Mouse (Mus musculus) brain, embryonic 18.5 days (tissue): ENCODE measurements at regions not wholly inside any gene's neighbourhood (a gene's known extent, or its start where the extent isn't known, plus 50 kb on each side); places are given as distances from the start of the nearest gene placed in this dataset.
A peak's percentile ranks its signal among the peaks of the same experiment; 100 is the strongest.
"Not testable (repeated sequence)": the region's sequence is repeated elsewhere in the genome, so short reads cannot be mapped to it uniquely, and the experiment has no call there.

Experiments used
- DNase-seq: peaks from one replicate; pipeline ENCODE4 v3.0.0-alpha.2; 2012; ENCODE audit warnings: low read depth, low spot score

DNA sequence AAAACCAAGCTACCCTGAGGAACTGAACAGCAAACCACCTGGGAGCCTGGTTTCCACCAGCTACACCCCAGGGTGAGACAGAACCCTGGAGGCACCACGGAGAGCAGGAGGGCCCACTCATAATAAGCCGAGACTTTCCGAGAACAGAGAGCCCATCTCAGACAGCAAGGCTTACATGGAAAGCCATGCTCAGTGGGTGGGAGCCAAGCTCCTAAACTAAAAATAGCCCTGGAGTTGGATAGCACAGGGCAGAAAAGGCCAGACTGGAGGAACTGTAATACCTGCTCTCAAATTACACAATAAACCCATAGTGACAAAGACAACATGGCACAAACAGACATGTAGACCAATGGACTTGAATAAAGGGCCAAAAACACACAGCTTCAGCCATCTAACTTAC lies 69.9 kb downstream of the Fbxo4 start:
- DNase-seq, result no peak

DNA sequence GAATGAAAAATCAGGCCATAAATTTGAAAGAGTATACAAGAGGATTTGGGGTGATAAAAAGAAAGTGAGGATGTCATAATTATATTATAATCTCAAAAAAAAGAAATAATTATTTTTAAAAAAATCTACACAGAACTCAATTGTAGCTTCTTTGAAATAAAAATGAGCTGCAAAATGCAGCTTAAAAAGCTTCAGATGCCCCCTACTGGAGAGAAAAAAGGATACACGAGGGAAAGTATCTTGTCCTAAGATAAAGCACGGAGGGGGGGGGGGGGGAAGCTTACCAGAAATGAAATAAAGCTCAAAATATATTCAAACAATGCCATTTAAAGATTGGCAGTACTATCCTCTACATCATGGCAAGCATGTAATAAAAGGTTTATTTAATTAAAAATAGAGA lies 70.7 kb downstream of the Fbxo4 start:
- DNase-seq, result peak; percentile 22

DNA sequence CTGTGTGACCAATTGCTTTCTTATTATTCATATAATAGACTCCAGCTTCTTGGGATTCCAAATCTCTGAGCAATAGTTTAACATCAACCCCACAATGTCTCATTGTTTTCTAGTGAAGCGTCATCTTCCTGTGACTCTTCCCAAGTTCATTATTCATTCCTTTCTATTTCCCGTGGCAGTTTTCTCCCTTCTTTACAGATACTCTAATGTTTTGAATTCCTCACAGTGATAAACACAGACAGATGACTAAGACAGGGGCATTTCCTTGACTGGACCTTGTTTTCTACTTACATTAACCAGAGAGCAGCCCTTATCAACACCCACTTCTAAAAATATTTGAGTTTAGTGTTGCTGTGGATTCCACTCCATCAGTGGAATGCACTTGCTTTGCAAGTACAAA lies 73.8 kb downstream of the Fbxo4 start:
- DNase-seq, result no peak

DNA sequence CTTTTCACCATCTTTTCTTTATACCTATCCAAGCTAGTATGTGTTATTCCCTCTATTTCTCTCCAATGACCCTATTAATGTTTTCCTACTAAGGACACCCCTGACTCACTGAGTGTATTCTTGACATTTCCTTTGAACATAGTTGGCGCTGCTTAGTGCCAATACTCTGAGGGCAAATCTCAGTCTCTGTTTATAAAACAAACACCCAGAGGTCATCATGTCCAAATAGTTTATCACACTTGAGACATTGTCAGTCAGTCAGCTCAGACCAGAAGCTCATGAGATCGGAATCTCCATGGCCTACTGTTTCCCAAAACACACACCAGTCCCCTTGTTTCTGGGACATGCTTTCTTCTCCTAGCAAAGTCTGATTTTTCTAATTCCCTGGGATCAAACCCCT lies 100.9 kb downstream of the Fbxo4 start:
- DNase-seq, result no peak

DNA sequence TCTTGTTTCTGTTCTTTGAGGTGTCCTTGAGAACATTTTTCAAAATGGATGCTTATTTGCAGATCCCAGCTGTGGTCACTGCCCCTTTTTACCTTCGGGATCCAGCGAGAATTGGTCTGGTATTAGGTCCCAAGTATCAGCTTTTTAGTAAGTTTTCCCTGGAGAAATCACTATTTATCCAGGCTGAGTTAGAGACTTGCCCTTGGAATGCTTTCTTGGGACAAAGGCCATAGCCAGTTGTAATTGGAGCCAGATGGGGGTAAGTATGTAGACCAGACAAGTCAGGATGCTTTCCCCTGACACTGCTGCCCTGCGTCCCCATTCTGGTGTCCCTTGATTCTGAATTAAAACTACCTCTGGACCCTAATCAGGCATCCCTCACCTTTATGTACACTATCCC lies 101.9 kb downstream of the Fbxo4 start:
- DNase-seq, result no peak

DNA sequence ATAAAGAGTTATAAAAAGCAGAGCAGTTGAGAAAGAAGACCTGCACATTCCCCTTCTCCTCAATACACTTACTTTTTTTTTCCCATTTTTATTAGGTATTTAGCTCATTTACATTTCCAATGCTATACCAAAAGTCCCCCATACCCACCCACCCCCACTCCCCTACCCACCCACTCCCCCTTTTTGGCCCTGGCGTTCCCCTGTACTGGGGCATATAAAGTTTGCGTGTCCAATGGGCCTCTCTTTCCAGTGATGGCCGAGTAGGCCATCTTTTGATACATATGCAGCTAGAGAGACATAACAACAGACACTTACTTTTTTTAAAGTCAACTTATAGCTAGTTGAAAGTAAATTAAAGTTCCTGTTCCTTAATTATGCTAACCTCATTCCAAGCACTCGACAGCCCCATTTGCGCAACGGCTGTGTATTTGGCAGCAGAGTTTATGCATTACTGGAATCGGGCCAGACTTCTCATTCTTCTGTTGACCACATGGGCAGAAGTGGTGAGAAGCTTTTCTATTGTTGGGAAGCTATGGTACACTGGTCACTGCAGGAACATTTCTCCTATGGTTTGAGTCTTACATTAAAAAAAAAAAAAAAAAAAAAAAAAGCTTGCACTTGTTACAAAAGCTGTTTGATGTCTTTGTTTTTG lies 104.0 kb downstream of the Fbxo4 start:
- DNase-seq, result not testable (repeated sequence)

DNA sequence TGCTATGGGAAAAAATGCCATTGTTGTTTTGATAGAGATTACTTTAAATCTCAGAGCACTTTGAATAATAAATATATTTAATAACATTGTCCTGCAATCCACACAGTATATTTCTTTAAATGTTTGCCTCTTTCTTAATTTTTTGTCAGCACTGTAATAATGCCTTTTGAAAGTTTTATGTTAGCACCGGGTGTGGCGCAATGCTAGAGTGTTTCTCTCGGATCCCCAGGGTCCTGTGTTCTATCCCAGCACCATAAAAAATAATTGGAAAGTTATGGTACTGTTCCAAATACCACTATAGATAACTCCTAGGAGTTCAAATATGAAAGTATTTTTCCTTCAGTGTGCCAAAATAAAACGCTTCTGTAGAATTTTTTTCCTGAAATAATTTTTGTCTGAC lies 147.6 kb downstream of the Fbxo4 start:
- DNase-seq, result no peak

DNA sequence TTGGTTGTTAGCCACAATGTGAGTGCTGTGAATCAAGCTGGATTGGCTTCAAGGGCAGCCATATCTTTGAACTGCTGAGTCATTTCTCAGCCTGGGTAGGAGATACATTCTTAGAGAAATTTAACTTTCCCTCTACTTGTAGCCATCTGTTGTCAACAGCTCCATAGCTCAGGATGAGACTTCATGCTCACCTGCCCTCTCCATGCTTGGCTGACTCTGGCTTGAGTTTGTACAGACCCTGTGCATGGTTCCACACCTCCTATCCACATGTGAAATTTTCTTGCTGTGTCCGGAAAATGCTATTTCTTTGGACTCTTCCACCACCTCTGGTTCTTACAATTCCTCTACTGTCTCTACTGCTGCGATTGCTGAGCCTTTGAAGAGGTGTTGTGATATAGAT lies 173.9 kb downstream of the Fbxo4 start:
- no peak for DNase-seq

DNA sequence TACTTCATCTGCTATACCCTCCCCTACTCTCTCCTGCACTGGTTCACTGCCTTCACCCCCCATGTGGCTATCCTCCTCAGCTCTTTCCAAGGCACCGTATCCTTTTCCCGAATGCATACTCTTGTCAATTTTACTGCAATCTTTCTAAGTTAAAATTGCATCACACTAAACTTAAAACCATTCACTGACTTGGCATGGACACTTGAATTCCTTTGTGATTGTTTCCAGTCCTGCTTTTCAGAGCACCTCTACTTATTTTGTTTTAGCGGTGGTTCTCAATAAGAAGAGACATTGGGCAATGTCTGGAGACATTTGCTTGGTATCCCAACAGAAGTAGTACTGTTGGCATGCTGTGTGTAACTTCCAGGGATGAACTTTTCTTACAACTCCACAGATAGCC lies 192.6 kb upstream of the Ghr start:
- no peak for DNase-seq

DNA sequence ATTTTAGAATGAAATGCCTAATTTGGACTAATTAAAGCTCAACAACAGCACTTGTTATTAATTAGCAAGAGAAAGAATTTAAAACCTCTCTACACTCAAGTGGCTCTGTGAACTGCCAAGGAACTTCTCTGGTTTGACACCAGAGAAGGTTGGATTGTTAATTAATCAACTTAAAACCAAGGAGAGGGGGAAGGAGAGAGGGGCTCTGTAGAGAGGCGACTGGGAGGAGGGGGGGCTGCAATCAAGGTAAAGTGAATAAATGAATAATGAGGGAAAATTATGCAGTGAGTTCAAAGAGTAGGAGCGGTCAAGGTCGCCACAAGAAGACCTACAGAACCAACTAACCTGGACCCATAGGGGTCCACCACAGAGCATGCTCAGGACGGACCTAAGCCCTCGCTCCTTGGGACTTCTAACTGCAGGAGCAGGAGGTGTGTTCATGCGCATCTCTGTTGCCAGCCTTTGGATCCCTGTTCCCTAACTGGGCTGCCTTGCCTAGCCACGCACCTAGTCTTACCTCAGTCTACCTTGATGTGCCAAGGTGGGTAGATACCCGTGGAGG lies 189.0 kb upstream of the Ghr start:
- no peak for DNase-seq

DNA sequence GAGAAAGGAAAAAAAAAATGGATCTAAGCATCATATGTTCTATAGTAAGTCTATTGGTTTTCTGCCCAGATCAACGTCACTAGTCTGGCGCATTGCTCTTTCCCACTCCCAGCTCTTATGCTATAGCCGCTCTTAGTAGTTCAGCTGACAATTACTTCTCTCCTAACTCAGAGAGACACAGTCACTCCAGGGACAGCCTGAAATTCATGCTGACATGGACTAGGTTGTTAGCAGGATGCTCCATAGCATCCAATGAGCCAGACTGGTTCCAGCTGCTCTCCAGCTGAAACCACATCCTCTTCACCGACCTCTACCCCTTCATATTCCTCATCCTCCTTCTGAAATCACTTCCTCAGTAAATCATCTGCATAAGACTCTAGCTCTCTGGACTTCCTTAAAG lies 187.0 kb upstream of the Ghr start:
- peak; percentile 12 for DNase-seq

DNA sequence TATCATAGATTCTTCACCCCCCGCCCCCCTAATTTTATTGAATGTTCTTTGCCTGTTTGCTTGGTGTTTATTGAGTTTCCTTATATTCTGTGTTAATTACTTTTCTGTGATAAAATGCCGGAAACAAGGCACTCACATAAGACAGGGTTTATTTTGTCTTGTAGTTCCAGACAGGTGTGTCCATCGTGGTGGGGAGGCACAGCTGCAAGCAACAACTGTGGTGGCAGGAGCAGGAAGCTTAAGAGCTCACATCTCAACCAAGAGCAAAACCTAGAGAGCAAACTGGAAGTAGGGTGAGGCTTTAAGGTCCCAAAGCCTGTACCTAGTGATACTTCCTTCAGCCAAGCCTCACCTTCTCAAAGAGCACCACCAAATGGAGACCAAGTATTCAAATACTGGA lies 181.4 kb upstream of the Ghr start:
- no peak for DNase-seq

DNA sequence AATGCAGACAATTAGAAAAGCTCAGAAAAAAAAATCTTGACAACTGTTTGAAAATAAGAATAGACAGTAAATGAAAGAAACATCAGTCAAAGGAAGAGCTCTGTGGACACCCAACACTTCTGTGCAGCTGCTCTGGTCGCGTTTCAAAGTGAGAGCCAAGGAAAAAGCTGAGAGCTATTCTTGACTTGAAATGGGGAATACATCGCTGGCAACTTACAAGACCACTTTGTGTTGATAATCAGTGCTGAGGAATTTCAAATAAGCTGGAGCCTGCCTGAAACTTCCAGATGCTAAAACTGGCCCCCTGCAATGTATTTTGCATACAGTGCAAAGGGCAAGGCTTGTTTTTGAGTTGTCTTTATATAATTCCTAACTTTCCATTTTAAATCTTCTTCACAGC lies 177.1 kb upstream of the Ghr start:
- no peak for DNase-seq

DNA sequence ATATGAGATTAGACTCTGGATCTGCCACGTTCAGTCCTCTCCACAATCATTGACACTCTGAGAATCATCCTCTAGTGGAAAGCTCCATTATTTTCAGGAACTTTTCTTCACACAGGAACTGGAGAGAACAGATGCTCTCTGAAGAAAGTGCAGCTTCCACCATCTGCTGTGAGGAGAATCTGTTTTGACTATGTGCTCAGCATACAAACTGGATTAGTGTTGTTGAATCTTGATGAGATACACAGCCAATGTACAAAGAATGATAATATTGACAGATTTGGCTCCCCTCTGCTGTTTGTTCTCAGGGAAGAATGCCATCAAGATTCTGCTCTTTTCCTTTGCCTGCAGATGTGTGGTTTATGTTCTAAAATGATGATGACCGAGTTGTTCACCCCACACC lies 172.3 kb upstream of the Ghr start:
- DNase-seq, result peak; percentile 45

DNA sequence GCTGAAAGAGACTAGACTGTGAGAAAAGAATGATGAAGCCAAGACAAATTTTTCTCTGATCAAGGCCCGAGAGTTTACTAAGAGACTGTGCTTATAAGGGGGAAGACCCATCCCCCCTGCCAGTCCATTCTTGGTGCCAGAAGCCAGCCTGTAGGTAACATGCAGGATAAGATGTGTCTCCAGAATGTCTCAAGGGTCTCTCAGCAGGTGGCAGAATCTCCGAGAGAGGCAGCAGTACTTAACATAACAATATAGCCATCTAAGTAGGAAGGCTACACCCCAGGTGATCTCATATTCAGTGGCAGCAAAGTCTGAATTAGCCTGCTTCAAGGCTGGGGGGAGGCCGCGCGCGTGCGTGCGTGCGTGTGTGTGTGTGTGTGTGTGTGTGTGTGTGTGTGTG lies 164.8 kb upstream of the Ghr start:
- DNase-seq, result not testable (repeated sequence)

DNA sequence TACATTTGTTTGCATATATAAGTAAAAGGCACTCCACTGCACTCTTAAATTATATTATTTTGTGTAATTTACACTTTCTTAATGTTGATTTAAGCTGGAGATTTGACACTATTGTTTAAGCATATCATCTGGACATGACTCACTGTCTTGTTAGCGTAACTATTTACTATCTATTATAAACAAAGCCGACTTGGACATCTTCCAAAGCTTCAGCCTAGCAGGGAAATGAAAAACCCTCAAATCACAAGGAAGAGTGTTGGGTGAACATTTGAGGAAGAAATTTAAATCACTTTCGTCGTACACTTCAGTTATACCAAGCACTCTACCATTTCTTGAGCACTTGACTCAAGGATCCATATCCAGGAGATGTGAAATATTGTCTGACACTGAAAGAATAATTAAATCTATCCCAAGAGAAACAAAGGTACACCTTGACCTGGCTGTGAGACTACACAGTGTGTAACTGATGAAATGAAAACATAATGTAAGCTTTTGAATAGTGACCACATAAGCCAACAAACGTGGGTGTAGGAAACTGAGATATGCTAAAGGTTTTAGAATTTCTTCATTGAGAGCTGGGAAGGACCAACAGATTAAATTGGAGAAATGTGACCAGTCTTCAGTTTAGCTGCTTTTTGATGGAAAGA lies 160.0 kb upstream of the Ghr start:
- no peak for DNase-seq

DNA sequence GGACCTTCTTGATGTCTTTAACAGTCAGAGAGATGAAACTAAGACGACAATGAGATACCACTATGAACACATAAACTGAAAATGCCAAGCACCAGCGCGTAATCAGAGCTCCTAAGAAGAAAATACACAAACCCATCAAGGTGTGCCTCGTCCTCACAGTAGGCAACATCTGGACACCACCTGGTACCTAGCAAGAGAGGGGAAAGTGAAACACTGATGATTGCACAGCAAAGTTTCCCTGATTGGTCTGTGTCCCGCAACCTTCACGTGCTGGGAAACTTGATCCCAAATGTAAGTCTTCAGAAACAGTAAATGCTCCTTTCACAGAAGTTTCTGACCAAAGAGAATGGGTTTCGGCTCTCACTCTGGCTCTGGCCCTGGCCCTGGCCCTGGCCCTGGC lies 158.9 kb upstream of the Ghr start:
- DNase-seq, result no peak

DNA sequence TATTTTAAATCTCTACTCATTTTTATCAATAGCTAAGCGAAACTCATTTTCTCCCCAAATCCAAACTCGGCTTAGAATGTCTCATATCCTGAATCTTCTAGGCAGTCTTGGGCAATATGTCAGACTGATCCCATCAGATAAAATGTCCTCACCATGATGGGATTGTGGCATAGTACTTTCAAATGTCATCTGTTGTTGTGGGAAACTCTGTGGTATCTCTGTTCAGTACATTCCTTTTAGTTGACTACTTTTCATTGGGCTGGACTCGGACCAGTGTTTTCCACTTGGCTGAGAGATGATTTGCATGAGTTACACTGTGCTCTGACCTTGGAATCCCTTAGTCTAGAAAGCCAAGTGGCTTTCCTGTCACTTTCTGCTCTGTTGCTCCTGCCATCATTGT lies 141.9 kb upstream of the Ghr start:
- DNase-seq, result no peak

DNA sequence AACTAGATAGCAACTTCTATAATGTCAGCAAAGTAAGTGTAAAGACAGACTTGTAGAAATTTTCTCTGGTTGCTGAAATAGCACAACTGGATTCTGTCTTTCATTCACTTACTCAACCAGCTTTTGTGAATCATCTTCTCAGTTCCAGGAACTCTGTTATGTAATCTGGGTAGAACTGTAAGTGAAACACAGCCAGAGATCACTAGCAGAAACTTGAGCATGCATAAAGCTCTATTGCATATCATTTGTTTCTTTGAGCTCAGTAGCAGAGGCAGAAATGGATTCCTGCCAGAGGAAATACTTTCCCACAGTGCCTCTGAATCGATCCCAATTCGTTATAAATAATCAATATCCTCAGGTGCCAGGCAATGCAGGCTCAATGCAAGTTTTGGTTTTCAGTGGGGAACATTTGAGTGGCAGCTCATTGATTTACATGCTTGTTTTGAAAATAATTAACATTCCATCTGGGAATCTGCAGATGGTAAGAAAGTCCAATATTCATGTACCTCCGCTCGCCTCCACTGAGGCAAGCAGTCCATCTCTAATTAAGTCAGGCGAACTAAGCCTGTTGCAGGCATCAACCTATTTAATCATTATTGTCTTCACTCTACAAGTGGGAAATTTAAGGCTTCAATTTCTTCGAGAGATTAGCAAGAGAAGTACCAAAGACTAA lies 137.5 kb upstream of the Ghr start:
- DNase-seq, result no peak

DNA sequence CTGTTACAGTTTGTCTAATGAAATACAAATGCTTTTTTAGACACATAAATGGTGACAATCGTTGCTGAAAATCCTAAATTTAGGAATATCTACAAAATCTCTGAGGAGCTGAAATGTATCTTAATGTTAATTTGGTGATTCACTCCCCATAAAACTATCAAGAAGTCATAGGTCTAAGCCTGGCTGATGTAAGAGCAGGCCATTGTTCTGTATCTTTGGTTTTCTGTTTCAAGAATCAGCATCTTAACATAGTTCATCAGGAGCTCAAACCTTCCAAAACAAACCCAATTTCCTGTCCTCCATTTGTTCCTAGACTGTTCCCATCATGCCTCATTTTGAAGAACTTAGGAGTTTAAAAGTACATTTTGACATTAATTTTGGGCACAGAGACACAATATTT lies 128.5 kb upstream of the Ghr start:
- no peak for DNase-seq

DNA sequence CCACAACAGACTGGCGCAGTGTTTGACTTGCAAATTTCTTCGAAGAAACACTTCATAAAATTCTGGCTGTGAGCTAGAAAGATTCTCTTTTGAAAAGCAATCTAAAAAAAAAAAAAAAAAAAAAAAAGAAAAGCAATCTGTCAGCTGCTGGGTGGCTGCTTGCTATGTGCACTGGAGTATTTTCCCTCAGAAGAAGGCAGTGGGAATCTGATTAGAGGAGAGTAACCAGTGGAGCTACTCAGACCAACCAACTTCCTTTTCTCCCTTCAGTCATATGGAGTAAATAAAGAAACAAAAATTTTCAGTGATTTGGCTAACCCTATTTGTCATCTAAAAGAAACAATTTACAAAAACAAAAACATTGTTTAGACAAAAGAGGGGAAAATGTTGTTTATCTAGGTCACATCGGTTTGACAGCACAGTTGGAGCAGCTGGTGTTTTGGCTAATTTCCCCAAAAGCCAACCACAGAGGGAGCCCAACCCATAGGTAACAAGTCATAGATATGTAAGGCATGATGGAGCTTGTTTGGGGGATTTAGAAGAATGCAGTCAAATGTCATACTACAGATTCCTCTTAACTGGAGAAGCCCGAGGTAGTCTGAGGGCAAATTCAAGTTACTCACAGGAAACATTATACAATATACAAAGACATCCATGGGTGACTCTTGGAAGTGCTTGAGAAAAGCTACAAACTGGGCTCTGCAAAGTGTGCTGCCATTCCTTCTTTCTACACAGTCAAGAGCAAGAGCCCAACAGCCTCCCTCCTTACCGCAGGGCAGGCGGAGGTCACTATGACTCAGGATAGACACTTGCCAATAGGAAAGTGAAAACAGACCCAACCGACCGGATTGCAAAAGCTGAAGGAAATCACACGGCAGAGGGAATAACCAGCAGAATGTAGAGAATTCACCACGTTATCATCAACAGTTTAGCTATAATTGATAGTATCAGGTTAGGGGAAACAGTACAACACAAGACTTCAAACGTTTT lies 124.1 kb upstream of the Ghr start:
- DNase-seq, result peak; percentile 3
